Mouse (Mus musculus): ENCODE data around the gene Bik. TPM values are rescaled to one million over a fixed set of nuclear protein-coding genes. Genes with fewer than 3 reads are reported as not detected.
A peak's percentile ranks its signal among the peaks of the same experiment; 100 is the strongest.

Gene Bik
- polyA plus RNA-seq, 1 experiment from 2014 or later: 6.2 TPM

- Histone ChIP-seq H3K9me3 (ENCODE audit: low read length) (no peaks in the 10 kb centered on the region), H3K36me3 (replicated peaks; ENCODE audit: insufficient read depth, low read length) (peaks cover 13% of the 10 kb centered on the region), H3K27me3 (ENCODE audit: insufficient read depth, low read length) (no peaks in the 10 kb centered on the region), H3K4me3 (ENCODE audit: low read depth, low read length) (peak overlapping the region; percentile 65), H3K27ac (ENCODE audit: low read depth) (peak overlapping the region; percentile 99), H3K9ac (replicated peaks) (peak overlapping the region; percentile 78), H3K4me1 (ENCODE audit: insufficient read depth) (peaks cover 22% of the 10 kb centered on the region), H3K4me2 (ENCODE audit: low read depth, low read length) (peak overlapping the region; percentile 77)
- no peak for ATAC-seq
- WGBS (ENCODE audit: insufficient replicate concordance): 68% methylated on average over 6 of the region's 6 CpGs
- no peak for TF ChIP-seq CTCF (IDR thresholded peaks at IDR 0.05; ENCODE audit: low read depth)
- TF ChIP-seq EP300 (IDR thresholded peaks at IDR 0.05; ENCODE audit: low read depth): no peak
- DNase-seq: no peak
These were observed 65.1 kb downstream of the Bik start for GRCm38 (mm10) chr15:83591758-83592157.

GRCm38 (mm10) chr15:83592260-83593188, 65.9 kb downstream of the Bik start:
- H3K9me3 ChIP-seq (ENCODE audit: low read length): no peaks in the 10 kb centered on the region
- H3K4me1 ChIP-seq (ENCODE audit: insufficient read depth): peaks cover 22% of the 10 kb centered on the region
- H3K9ac ChIP-seq (replicated peaks): peak overlapping the region; percentile 78
- ATAC-seq (peak; percentile 66), DNase-seq (peak; percentile 50)
- TF ChIP-seq CTCF (IDR thresholded peaks at IDR 0.05; ENCODE audit: low read depth) (no peak), EP300 (IDR thresholded peaks at IDR 0.05; ENCODE audit: low read depth) (peak; percentile 61)
- peak overlapping the region; percentile 65 for H3K4me3 ChIP-seq (ENCODE audit: low read depth, low read length)
- peaks cover 7% of the 10 kb centered on the region; the same call in 1 of the 2 replicates for H3K36me3 ChIP-seq (replicated peaks; ENCODE audit: insufficient read depth, low read length)
- no peaks in the 10 kb centered on the region for H3K27me3 ChIP-seq (ENCODE audit: insufficient read depth, low read length)
- WGBS (ENCODE audit: insufficient replicate concordance): 40% methylated on average over 8 of the region's 8 CpGs
- peak overlapping the region; percentile 99 for H3K27ac ChIP-seq (ENCODE audit: low read depth)
- peak overlapping the region; percentile 77 for H3K4me2 ChIP-seq (ENCODE audit: low read depth, low read length)

GRCm38 (mm10) chr15:83593189-83593585, 66.5 kb downstream of the Bik start:
- H3K27me3 ChIP-seq (ENCODE audit: insufficient read depth, low read length): no peaks in the 10 kb centered on the region
- peaks cover 22% of the 10 kb centered on the region for H3K4me1 ChIP-seq (ENCODE audit: insufficient read depth)
- ATAC-seq: 0 out of 2 replicates have a peak, but pooled peaks have one; percentile 22
- peak overlapping the region; percentile 99 for H3K27ac ChIP-seq (ENCODE audit: low read depth)
- TF ChIP-seq CTCF (IDR thresholded peaks at IDR 0.05; ENCODE audit: low read depth) (no peak), EP300 (IDR thresholded peaks at IDR 0.05; ENCODE audit: low read depth) (no peak)
- no peaks in the 10 kb centered on the region for H3K9me3 ChIP-seq (ENCODE audit: low read length)
- H3K36me3 ChIP-seq (replicated peaks; ENCODE audit: insufficient read depth, low read length): peaks cover 5% of the 10 kb centered on the region; the same call in 1 of the 2 replicates
- peak overlapping the region; percentile 78 for H3K9ac ChIP-seq (replicated peaks)
- peak overlapping the region; percentile 77 for H3K4me2 ChIP-seq (ENCODE audit: low read depth, low read length)
- peak overlapping the region; percentile 65 for H3K4me3 ChIP-seq (ENCODE audit: low read depth, low read length)
- no peak for DNase-seq

- Histone ChIP-seq H3K4me3 (ENCODE audit: low read depth, low read length) (peak overlapping the region; percentile 65), H3K9ac (replicated peaks) (peak overlapping the region; percentile 78), H3K4me2 (ENCODE audit: low read depth, low read length) (peak overlapping the region; percentile 77), H3K9me3 (ENCODE audit: low read length) (no peaks in the 10 kb centered on the region), H3K27me3 (ENCODE audit: insufficient read depth, low read length) (no peaks in the 10 kb centered on the region), H3K4me1 (ENCODE audit: insufficient read depth) (peaks cover 22% of the 10 kb centered on the region), H3K27ac (ENCODE audit: low read depth) (peak overlapping the region; percentile 99), H3K36me3 (replicated peaks; ENCODE audit: insufficient read depth, low read length) (no peaks in the 10 kb centered on the region)
- no peak for TF ChIP-seq CTCF (IDR thresholded peaks at IDR 0.05; ENCODE audit: low read depth)
- no peak for TF ChIP-seq EP300 (IDR thresholded peaks at IDR 0.05; ENCODE audit: low read depth)
- WGBS (ENCODE audit: insufficient replicate concordance): 17% methylated on average over 19 of the region's 19 CpGs
- DNase-seq (peak; percentile 58), ATAC-seq (peak; percentile 59)
These were observed 67.2 kb downstream of the Bik start for GRCm38 (mm10) chr15:83593702-83594512.

Small RNAs within 50 kb of the gene (microRNA-seq; reads per million reads assigned to microRNA genes)
- not detected for gene Gm24575

Other genes starting within 250 kb of the Bik start
- gene Arfgap3, start 176.6 kb upstream of the Bik start, polyA plus RNA-seq (2015; fragmentation: Nextera tagmentation; extraction: Ambion mirVana): 9.6 and 9.9 TPM in 2 replicates
- gene Pacsin2, start 62.3 kb upstream of the Bik start, polyA plus RNA-seq (2015; fragmentation: Nextera tagmentation; extraction: Ambion mirVana): 20.6 and 24.3 TPM in 2 replicates
- 2.7 and 3.2 TPM in 2 replicates for gene Ttll1, start 16.0 kb upstream of the Bik start, polyA plus RNA-seq (2015; fragmentation: Nextera tagmentation; extraction: Ambion mirVana)
- 168 and 183 TPM in 2 replicates for gene Tspo, start 36.7 kb downstream of the Bik start, polyA plus RNA-seq (2015; fragmentation: Nextera tagmentation; extraction: Ambion mirVana)
- 20.0 and 20.5 TPM in 2 replicates for gene Mcat, start 36.9 kb downstream of the Bik start, polyA plus RNA-seq (2015; fragmentation: Nextera tagmentation; extraction: Ambion mirVana)
- 10.9 and 12.9 TPM in 2 replicates for gene Ttll12, start 68.3 kb downstream of the Bik start, polyA plus RNA-seq (2015; fragmentation: Nextera tagmentation; extraction: Ambion mirVana)
- 0.25 and 0.41 TPM in 2 replicates for gene Scube1, start 198.2 kb downstream of the Bik start, polyA plus RNA-seq (2015; fragmentation: Nextera tagmentation; extraction: Ambion mirVana)

Data from liver, postnatal 0 days (tissue).